Comparison of ENCODE assay signal across 16 mouse cellular contexts in the genomic region with DNA sequence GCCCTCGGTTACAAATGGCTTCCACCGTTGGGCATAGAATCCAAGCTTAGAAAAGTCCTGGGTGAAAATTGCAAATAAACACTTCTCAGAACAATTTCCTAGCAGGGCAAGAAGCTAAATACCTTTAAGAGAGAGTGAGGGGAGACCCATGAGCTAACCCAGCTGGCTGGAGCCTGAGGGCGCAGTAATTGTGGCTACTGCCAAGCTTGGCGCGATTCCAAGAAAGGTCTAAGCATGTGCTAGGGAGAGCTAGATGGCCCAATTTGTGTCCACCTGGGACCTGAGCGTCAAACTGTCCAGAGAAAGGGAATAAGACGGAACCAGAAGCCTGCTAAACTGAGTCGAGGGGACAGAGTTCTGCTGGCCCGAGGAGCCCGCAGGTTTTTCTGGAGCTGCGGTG. TPM values are rescaled to one million over a fixed set of nuclear protein-coding genes. Genes with fewer than 3 reads are reported as not detected.
DNase-seq lines count a peak whose midpoint lies in the region; ATAC-seq and TF ChIP-seq lines count a peak whose summit lies in the region.
"Had no signal": no experiment of that assay in that cellular context is flagged by ENCODE, and none has a peak within 500 bp of the region (broad histone marks: within the 10 kb centered on the region; RNA-seq: fewer than 3 reads in every experiment).

No protein-coding gene starts in this region.

- WGBS in lung, embryonic 14.5 days, result 73% methylated on average over 11 of the region's 11 CpGs
- WGBS in limb, embryonic 12.5 days, result 53% methylated on average over 11 of the region's 11 CpGs

- TF ChIP-seq CTCF in lung, embryonic 14.5 days (IDR thresholded peaks at IDR 0.05; ENCODE audit: low read depth), result no peak

- no peak for ATAC-seq in lung, embryonic 14.5 days (ENCODE audit: insufficient read depth)
- ATAC-seq in limb, embryonic 12.5 days (ENCODE audit: insufficient number of reproducible peaks, insufficient read depth, low FRiP score, low TSS enrichment, low read depth), result no peak
- ATAC-seq: lung, postnatal 0 days had no signal

- H3K4me2 ChIP-seq in lung, embryonic 14.5 days, result no peak overlapping the region
- H3K4me2 ChIP-seq in limb, embryonic 12.5 days, result 0 out of 2 replicates have a peak overlapping the region, but pooled peaks have one; percentile 2
- H3K4me2 ChIP-seq: hindbrain, embryonic 15.5 days; liver, embryonic 13.5 days; neural tube, embryonic 12.5 days had no signal

- H3K9ac ChIP-seq in lung, embryonic 14.5 days, result no peak overlapping the region
- H3K9ac ChIP-seq in limb, embryonic 12.5 days (replicated peaks), result no peak overlapping the region
- H3K9ac ChIP-seq: hindbrain, embryonic 15.5 days; liver, embryonic 13.5 days; neural tube, embryonic 12.5 days had no signal

- no peaks in the 10 kb centered on the region for H3K9me3 ChIP-seq in lung, embryonic 14.5 days (ENCODE audit: low read depth, low read length)
- H3K9me3 ChIP-seq in limb, embryonic 12.5 days, result no peaks in the 10 kb centered on the region
- H3K9me3 ChIP-seq: hindbrain, embryonic 15.5 days; liver, embryonic 13.5 days; neural tube, embryonic 12.5 days had no signal

- H3K36me3 ChIP-seq in lung, embryonic 14.5 days (ENCODE audit: insufficient read depth), result no peaks in the 10 kb centered on the region
- H3K36me3 ChIP-seq in limb, embryonic 12.5 days, result no peaks in the 10 kb centered on the region
- H3K36me3 ChIP-seq: hindbrain, embryonic 15.5 days; liver, embryonic 13.5 days; neural tube, embryonic 12.5 days had no signal

- DNase-seq in cerebellum, postnatal 14 days, result peak; percentile 82 to 87
- no peak for DNase-seq in cerebellum, adult 8-10 months
- DNase-seq in lung, embryonic 14.5 days, result peak; percentile 20
- no peak for DNase-seq in lung, adult 18-20 months
- peak; percentile 54 to 72 for DNase-seq in cerebellum, postnatal 25 days
- DNase-seq in kidney, adult 9 months, result no peak
- DNase-seq: gastrocnemius, postnatal 14 days; kidney, adult 11 months; layer of hippocampus, adult 9-11 months; liver, embryonic 13.5 days; right cerebral cortex, postnatal 4 days; thymus, postnatal 25 days had no signal

- H3K4me3 ChIP-seq in lung, embryonic 14.5 days (ENCODE audit: low read depth, low read length), result no peak overlapping the region
- no peak overlapping the region for H3K4me3 ChIP-seq in limb, embryonic 12.5 days (replicated peaks)
- H3K4me3 ChIP-seq: hindbrain, embryonic 15.5 days; liver, embryonic 13.5 days; neural tube, embryonic 12.5 days had no signal

- H3K27me3 ChIP-seq in lung, embryonic 14.5 days (ENCODE audit: insufficient read depth, low read length), result no peaks in the 10 kb centered on the region
- H3K27me3 ChIP-seq in limb, embryonic 12.5 days, result no peaks in the 10 kb centered on the region
- H3K27me3 ChIP-seq: hindbrain, embryonic 15.5 days; liver, embryonic 13.5 days; neural tube, embryonic 12.5 days had no signal

- H3K27ac ChIP-seq in lung, embryonic 14.5 days (ENCODE audit: low read depth), result no peak overlapping the region
- H3K27ac ChIP-seq in limb, embryonic 12.5 days, result peak overlapping the region; percentile 59
- H3K27ac ChIP-seq: hindbrain, embryonic 15.5 days; liver, embryonic 13.5 days; neural tube, embryonic 12.5 days had no signal

- no peaks in the 10 kb centered on the region for H3K4me1 ChIP-seq in lung, embryonic 14.5 days (ENCODE audit: insufficient read depth)
- H3K4me1 ChIP-seq in limb, embryonic 12.5 days (replicated peaks), result peaks cover 11% of the 10 kb centered on the region; the same call in 1 of the 2 replicates
- H3K4me1 ChIP-seq: liver, embryonic 13.5 days; neural tube, embryonic 12.5 days had no signal

RNA-seq across cellular contexts. Expression of a gene that starts 7.5 kb away (rescaled TPM):
- 286 TPM in 2 replicates for polyA plus RNA-seq in lung, embryonic 14.5 days (2014; fragmentation: Nextera tagmentation; extraction: Ambion mirVana)
- 262 and 265 TPM in 2 replicates for polyA plus RNA-seq in limb, embryonic 12.5 days (2016; fragmentation: Nextera tagmentation; extraction: Ambion mirVana)

Comparison
In these comparisons a context has a peak if more than half of its experiments do, and no peak if none do; other contexts are left out.
1. DNase-seq: peak in cerebellum, postnatal 14 days (2 of 2), lung, embryonic 14.5 days (single experiment) and cerebellum, postnatal 25 days (2 of 2); none in cerebellum, adult 8-10 months (single experiment), lung, adult 18-20 months (0 of 2) and kidney, adult 9 months (single experiment).